In genomic region chr7:98502921-98503320, GRCm38 (mm10) we compare ENCODE assay signal across 18 mouse cellular contexts. TPM values are rescaled to one million over a fixed set of nuclear protein-coding genes. Genes with fewer than 3 reads are reported as not detected.
DNase-seq lines count a peak whose midpoint lies in the region; ATAC-seq and TF ChIP-seq lines count a peak whose summit lies in the region.
"Had no signal": no experiment of that assay in that cellular context is flagged by ENCODE, and none has a peak within 500 bp of the region (broad histone marks: within the 10 kb centered on the region; RNA-seq: fewer than 3 reads in every experiment).

No protein-coding gene starts in this region.

- H3K9ac ChIP-seq in forebrain, embryonic 12.5 days = 0 out of 2 replicates have a peak overlapping the region, but pooled peaks have one; percentile 33
- H3K9ac ChIP-seq in forebrain, embryonic 13.5 days = no peak overlapping the region
- H3K9ac ChIP-seq in hindbrain, postnatal 0 days (replicated peaks; ENCODE audit: low read length) = no peak overlapping the region
- H3K9ac ChIP-seq in lung, embryonic 14.5 days = no peak overlapping the region
- H3K9ac ChIP-seq in stomach, embryonic 14.5 days (replicated peaks; ENCODE audit: low read depth, low read length) = no peak overlapping the region
- H3K9ac ChIP-seq: hindbrain, embryonic 15.5 days; limb, embryonic 15.5 days; lung, embryonic 15.5 days had no signal

- H3K36me3 ChIP-seq in forebrain, embryonic 12.5 days (replicated peaks) = no peaks in the 10 kb centered on the region
- no peaks in the 10 kb centered on the region for H3K36me3 ChIP-seq in forebrain, embryonic 13.5 days (ENCODE audit: poor library complexity, severe bottlenecking)
- H3K36me3 ChIP-seq in hindbrain, embryonic 10.5 days = no peaks in the 10 kb centered on the region
- no peaks in the 10 kb centered on the region for H3K36me3 ChIP-seq in hindbrain, postnatal 0 days (ENCODE audit: insufficient read depth, low read length)
- H3K36me3 ChIP-seq in lung, embryonic 14.5 days (ENCODE audit: insufficient read depth) = peaks cover 12% of the 10 kb centered on the region; the same call in 1 of the 2 replicates
- peaks cover 9% of the 10 kb centered on the region; the same call in 1 of the 2 replicates for H3K36me3 ChIP-seq in stomach, embryonic 14.5 days (ENCODE audit: control insufficient read depth, insufficient read depth, low read length)
- H3K36me3 ChIP-seq: hindbrain, embryonic 15.5 days; lung, embryonic 15.5 days had no signal

- H3K27ac ChIP-seq in forebrain, embryonic 12.5 days = no peak overlapping the region
- H3K27ac ChIP-seq in forebrain, embryonic 13.5 days = no peak overlapping the region
- H3K27ac ChIP-seq in hindbrain, embryonic 10.5 days = peak overlapping the region; percentile 51; the same call in 1 of the 2 replicates
- no peak overlapping the region for H3K27ac ChIP-seq in hindbrain, postnatal 0 days
- H3K27ac ChIP-seq in lung, embryonic 14.5 days (ENCODE audit: low read depth) = peak overlapping the region; percentile 55; the same call in 1 of the 2 replicates
- H3K27ac ChIP-seq in stomach, embryonic 14.5 days (ENCODE audit: low read length) = peak overlapping the region; percentile 95; the same call in 1 of the 2 replicates
- H3K27ac ChIP-seq: hindbrain, embryonic 15.5 days; left cerebral cortex, adult 2 months had no signal

- peaks cover 29% of the 10 kb centered on the region for H3K4me1 ChIP-seq in forebrain, embryonic 12.5 days
- peaks cover 16% of the 10 kb centered on the region for H3K4me1 ChIP-seq in forebrain, embryonic 13.5 days
- H3K4me1 ChIP-seq in hindbrain, embryonic 10.5 days (replicated peaks) = peaks cover 59% of the 10 kb centered on the region
- H3K4me1 ChIP-seq in hindbrain, postnatal 0 days (ENCODE audit: insufficient read depth, low read length) = peaks cover 7% of the 10 kb centered on the region; the same call in 1 of the 2 replicates
- H3K4me1 ChIP-seq in lung, embryonic 14.5 days (ENCODE audit: insufficient read depth) = peaks cover 22% of the 10 kb centered on the region
- peaks cover 32% of the 10 kb centered on the region; the same call in 1 of the 2 replicates for H3K4me1 ChIP-seq in stomach, embryonic 14.5 days (ENCODE audit: control insufficient read depth, insufficient read depth, low read length)

- ATAC-seq in forebrain, embryonic 12.5 days (ENCODE audit: low FRiP score) = no peak
- ATAC-seq in forebrain, embryonic 13.5 days = no peak
- ATAC-seq in hindbrain, postnatal 0 days = no peak
- no peak for ATAC-seq in lung, embryonic 14.5 days (ENCODE audit: insufficient read depth)
- ATAC-seq in stomach, embryonic 14.5 days (ENCODE audit: insufficient number of reproducible peaks, insufficient read depth, low FRiP score, low read depth) = no peak
- ATAC-seq: activated CD4-positive, CD25-positive, alpha-beta regulatory T cell, adult 4 months had no signal

- no peak overlapping the region for H3K4me3 ChIP-seq in forebrain, embryonic 12.5 days (replicated peaks)
- no peak overlapping the region for H3K4me3 ChIP-seq in forebrain, embryonic 13.5 days
- H3K4me3 ChIP-seq in hindbrain, embryonic 10.5 days = no peak overlapping the region
- no peak overlapping the region for H3K4me3 ChIP-seq in hindbrain, postnatal 0 days (ENCODE audit: low read length)
- no peak overlapping the region for H3K4me3 ChIP-seq in lung, embryonic 14.5 days (ENCODE audit: low read depth, low read length)
- no peak overlapping the region for H3K4me3 ChIP-seq in stomach, embryonic 14.5 days (ENCODE audit: low read depth, low read length)
- H3K4me3 ChIP-seq: hindbrain, embryonic 15.5 days; left cerebral cortex, adult 2 months; limb, embryonic 15.5 days; lung, embryonic 15.5 days had no signal

- no peaks in the 10 kb centered on the region for H3K27me3 ChIP-seq in forebrain, embryonic 12.5 days
- H3K27me3 ChIP-seq in forebrain, embryonic 13.5 days = no peaks in the 10 kb centered on the region
- no peaks in the 10 kb centered on the region for H3K27me3 ChIP-seq in hindbrain, embryonic 10.5 days (ENCODE audit: insufficient read depth, poor library complexity, severe bottlenecking)
- H3K27me3 ChIP-seq in hindbrain, postnatal 0 days (ENCODE audit: insufficient read depth, low read length) = no peaks in the 10 kb centered on the region
- H3K27me3 ChIP-seq in lung, embryonic 14.5 days (ENCODE audit: insufficient read depth, low read length) = no peaks in the 10 kb centered on the region
- no peaks in the 10 kb centered on the region for H3K27me3 ChIP-seq in stomach, embryonic 14.5 days (ENCODE audit: control insufficient read depth, insufficient read depth, low read length)
- H3K27me3 ChIP-seq: hindbrain, embryonic 15.5 days; lung, embryonic 15.5 days had no signal

- 29% methylated on average over 5 of the region's 5 CpGs for WGBS in forebrain, embryonic 12.5 days
- WGBS in forebrain, embryonic 13.5 days = 31% methylated on average over 5 of the region's 5 CpGs
- 22% methylated on average over 5 of the region's 5 CpGs for WGBS in hindbrain, embryonic 10.5 days
- WGBS in hindbrain, postnatal 0 days = 29% methylated on average over 5 of the region's 5 CpGs
- 37% methylated on average over 5 of the region's 5 CpGs for WGBS in lung, embryonic 14.5 days
- WGBS in stomach, embryonic 14.5 days = 26% methylated on average over 5 of the region's 5 CpGs

- TF ChIP-seq CTCF in hindbrain, postnatal 0 days (IDR thresholded peaks at IDR 0.05; ENCODE audit: low read depth) = no peak
- TF ChIP-seq CTCF in lung, embryonic 14.5 days (IDR thresholded peaks at IDR 0.05; ENCODE audit: low read depth) = no peak

- H3K9me3 ChIP-seq in forebrain, embryonic 12.5 days = no peaks in the 10 kb centered on the region
- H3K9me3 ChIP-seq in forebrain, embryonic 13.5 days (replicated peaks) = no peaks in the 10 kb centered on the region
- H3K9me3 ChIP-seq in hindbrain, embryonic 10.5 days = no peaks in the 10 kb centered on the region
- H3K9me3 ChIP-seq in hindbrain, postnatal 0 days (ENCODE audit: low read length) = no peaks in the 10 kb centered on the region
- no peaks in the 10 kb centered on the region for H3K9me3 ChIP-seq in lung, embryonic 14.5 days (ENCODE audit: low read depth, low read length)
- no peaks in the 10 kb centered on the region for H3K9me3 ChIP-seq in stomach, embryonic 14.5 days (ENCODE audit: control insufficient read depth, low read depth, low read length)
- H3K9me3 ChIP-seq: hindbrain, embryonic 15.5 days; limb, embryonic 15.5 days; lung, embryonic 15.5 days had no signal

- no peak overlapping the region for H3K4me2 ChIP-seq in forebrain, embryonic 12.5 days
- H3K4me2 ChIP-seq in forebrain, embryonic 13.5 days = no peak overlapping the region
- H3K4me2 ChIP-seq in hindbrain, postnatal 0 days (ENCODE audit: low read depth, low read length) = no peak overlapping the region
- H3K4me2 ChIP-seq in lung, embryonic 14.5 days = no peak overlapping the region
- H3K4me2 ChIP-seq in stomach, embryonic 14.5 days (replicated peaks; ENCODE audit: low read depth, low read length) = no peak overlapping the region
- H3K4me2 ChIP-seq: hindbrain, embryonic 15.5 days; limb, embryonic 15.5 days; lung, embryonic 15.5 days had no signal

- no peak for DNase-seq in hindbrain, embryonic 10.5 days (ENCODE audit: low spot score)
- no peak for DNase-seq in hindbrain, postnatal 0 days (ENCODE audit: low spot score)
- DNase-seq in lung, embryonic 14.5 days = peak; percentile 26
- no peak for DNase-seq in lung, postnatal 4 days
- no peak for DNase-seq in liver
- DNase-seq: adrenal gland, postnatal 36 days; cerebellum, postnatal 14 days; gastrocnemius, postnatal 36 days; thymus, adult 2 months had no signal

RNA-seq across cellular contexts. Expression of gene Lrrc32, which starts 13.8 kb away (rescaled TPM):
- 3.2 and 3.4 TPM in 2 replicates for polyA plus RNA-seq in forebrain, embryonic 12.5 days (2016; fragmentation: Nextera tagmentation; extraction: Ambion mirVana)
- 1.8 and 2.1 TPM in 2 replicates for polyA plus RNA-seq in forebrain, embryonic 13.5 days (2015; fragmentation: Nextera tagmentation; extraction: Ambion mirVana)
- polyA plus RNA-seq in hindbrain, embryonic 10.5 days (2016; fragmentation: Nextera tagmentation; extraction: Ambion mirVana) = 5.8 and 6.0 TPM in 2 replicates
- total RNA-seq in hindbrain, postnatal 0 days (2014; rRNA removed) = 6.4 and 9.1 TPM in 2 replicates
- 3.9 and 4.7 TPM in 2 replicates for polyA plus RNA-seq in hindbrain, postnatal 0 days (2015; fragmentation: Nextera tagmentation; extraction: Ambion mirVana)
- 7.2 and 7.3 TPM in 2 replicates for polyA plus RNA-seq in lung, embryonic 14.5 days (2014; fragmentation: Nextera tagmentation; extraction: Ambion mirVana)
- polyA plus RNA-seq in stomach, embryonic 14.5 days (2014; fragmentation: Nextera tagmentation; extraction: Ambion mirVana) = 11.3 and 12.4 TPM in 2 replicates
- total RNA-seq: megakaryocyte, adult 5-6 weeks had no signal

Comparison
In these comparisons a context has a peak if more than half of its experiments do, and no peak if none do; other contexts are left out.
1. H3K27ac ChIP-seq: peak in hindbrain, embryonic 10.5 days (single experiment), lung, embryonic 14.5 days (single experiment) and stomach, embryonic 14.5 days (single experiment); none in forebrain, embryonic 12.5 days (single experiment), forebrain, embryonic 13.5 days (single experiment) and hindbrain, postnatal 0 days (single experiment).